Mouse (Mus musculus) MEL (cell line): ENCODE results near the gene Vmn1r88. TPM values are rescaled to one million over a fixed set of nuclear protein-coding genes. Genes with fewer than 3 reads are reported as not detected.

Experiments
- DNase-seq: peaks from one replicate; pipeline ENCODE4 v3.0.0; 2011; ENCODE audit warnings: low read depth, low spot score
- H3K27ac ChIP-seq: 2 replicates; pipeline ENCODE4 v1.5.1; 2012; ENCODE audit warnings: low read depth, mild to moderate bottlenecking, control low read depth, low read length, moderate library complexity; ENCODE audit not compliant: control insufficient read depth
- H3K27me3 ChIP-seq, 2 experiments: fragments of 150-350 bp in 1 of 2; sonication (generic) in 1 of 2; 2 replicates each; pipeline ENCODE4 v1.6.1; 2012; ENCODE audit warnings: low read length in 2 of 2, mild to moderate bottlenecking in 2 of 2, improper control_type of control experiment in 1 of 2, moderate library complexity in 1 of 2; ENCODE audit not compliant: insufficient read depth in 2 of 2, control insufficient read depth in 1 of 2
- H3K36me3 ChIP-seq, 2 experiments: 2 replicates each; pipeline ENCODE4 v1.6.1; 2012 to 2014; ENCODE audit warnings: low read length in 2 of 2, improper control_type of control experiment in 1 of 2, inconsistent platforms in 1 of 2, mild to moderate bottlenecking in 1 of 2; ENCODE audit not compliant: insufficient read depth in 2 of 2, control insufficient read depth in 1 of 2
- H3K4me1 ChIP-seq, 2 experiments: fragments of 150-350 bp in 1 of 2; sonication (generic) in 1 of 2; 2 replicates each; pipeline ENCODE4 v1.6.1; 2012; ENCODE audit warnings: low read length in 2 of 2, improper control_type of control experiment in 1 of 2, mild to moderate bottlenecking in 1 of 2; ENCODE audit not compliant: insufficient read depth in 2 of 2, control insufficient read depth in 1 of 2
- H3K4me3 ChIP-seq, 2 experiments: fragments of 150-350 bp in 1 of 2; sonication (generic) in 1 of 2; 2 replicates each; pipeline ENCODE4 v1.5.1; 2012; ENCODE audit warnings: low read depth in 2 of 2, low read length in 2 of 2, mild to moderate bottlenecking in 2 of 2, moderate library complexity in 2 of 2, control low read depth in 1 of 2, improper control_type of control experiment in 1 of 2; ENCODE audit not compliant: control insufficient read depth in 1 of 2, insufficient read depth in 1 of 2
- H3K79me2 ChIP-seq: 2 replicates; pipeline ENCODE4 v1.6.1; 2012; ENCODE audit warnings: mild to moderate bottlenecking, low read length, moderate library complexity; ENCODE audit not compliant: control insufficient read depth, poor library complexity, insufficient read depth
- H3K9ac ChIP-seq: 2 replicates; pipeline ENCODE4 v1.6.1; 2012; ENCODE audit warnings: low read depth, mild to moderate bottlenecking, control low read depth, low read length, moderate library complexity; ENCODE audit not compliant: control insufficient read depth, poor library complexity, severe bottlenecking
- H3K9me3 ChIP-seq: fragments of 150-350 bp; sonication (generic); replicated peaks from 2 replicates; pipeline ENCODE4 v1.6.1; 2012; ENCODE audit warnings: mild to moderate bottlenecking, low read length, improper control_type of control experiment, moderate library complexity; ENCODE audit not compliant: insufficient read depth
- BHLHE40 ChIP-seq: IDR thresholded peaks from 2 replicates; pipeline ENCODE4 v1.6.1; 2012; ENCODE audit warnings: low read depth, mild to moderate bottlenecking, inconsistent platforms, low read length, improper control_type of control experiment, borderline replicate concordance
- CHD1 ChIP-seq: IDR thresholded peaks from 2 replicates; pipeline ENCODE4 v1.6.1; 2012; ENCODE audit warnings: low read depth, mild to moderate bottlenecking, inconsistent platforms, low read length, improper control_type of control experiment
- CTCF ChIP-seq, 3 experiments: IDR thresholded peaks in 2 of 3; conservative IDR thresholded peaks in 1 of 3; 2 replicates each; pipeline ENCODE4 v1.5.1; 2011 to 2012; ENCODE audit warnings: low read length in 3 of 3, low read depth in 2 of 3, mild to moderate bottlenecking in 2 of 3, improper control_type of control experiment in 1 of 3, inconsistent platforms in 1 of 3, mixed read lengths in 1 of 3, moderate library complexity in 1 of 3; ENCODE audit not compliant: control insufficient read depth in 1 of 3, insufficient read depth in 1 of 3, poor library complexity in 1 of 3, severe bottlenecking in 1 of 3
- E2F4 ChIP-seq: IDR thresholded peaks from 2 replicates; pipeline ENCODE4 v1.6.1; 2011; ENCODE audit warnings: low read depth, low read length, improper control_type of control experiment, borderline replicate concordance
- EP300 ChIP-seq, 2 experiments: IDR thresholded peaks; 2 replicates each; pipeline ENCODE4 v1.6.1; 2011; ENCODE audit warnings: improper control_type of control experiment in 2 of 2, low read length in 2 of 2, low read depth in 1 of 2, mild to moderate bottlenecking in 1 of 2
- GABPA ChIP-seq: IDR thresholded peaks from 2 replicates; pipeline ENCODE4 v1.6.1; 2012; ENCODE audit warnings: low read depth, mild to moderate bottlenecking, inconsistent platforms, low read length, improper control_type of control experiment, moderate library complexity
- JUND ChIP-seq: IDR thresholded peaks from 2 replicates; pipeline ENCODE4 v1.6.1; 2011; ENCODE audit warnings: low read depth, mild to moderate bottlenecking, improper control_type of control experiment, low read length
- KAT2A ChIP-seq: conservative IDR thresholded peaks from 2 replicates; pipeline ENCODE4 v1.6.1; 2012; ENCODE audit warnings: low read depth, low read length, improper control_type of control experiment, inconsistent platforms
- MAX ChIP-seq: IDR thresholded peaks from 2 replicates; pipeline ENCODE4 v1.6.1; 2011; ENCODE audit warnings: low read length, improper control_type of control experiment
- MAZ ChIP-seq: IDR thresholded peaks from 2 replicates; pipeline ENCODE4 v1.6.1; 2012; ENCODE audit warnings: low read depth, mild to moderate bottlenecking, inconsistent platforms, low read length, improper control_type of control experiment
- MEF2A ChIP-seq: IDR thresholded peaks from 2 replicates; pipeline ENCODE4 v1.6.1; 2014; ENCODE audit warnings: low read depth, mild to moderate bottlenecking, inconsistent platforms, low read length, improper control_type of control experiment; ENCODE audit not compliant: poor library complexity, insufficient replicate concordance, severe bottlenecking; ENCODE audit errors: extremely low read depth
- NELFE ChIP-seq: IDR thresholded peaks from 2 replicates; pipeline ENCODE4 v1.6.1; 2011; ENCODE audit warnings: low read depth, low read length, improper control_type of control experiment
- NRF1 ChIP-seq: IDR thresholded peaks from 2 replicates; pipeline ENCODE4 v1.6.1; 2014; ENCODE audit warnings: low read depth, mild to moderate bottlenecking, inconsistent platforms, low read length, improper control_type of control experiment, moderate library complexity; ENCODE audit not compliant: poor library complexity, insufficient read depth, severe bottlenecking
- POLR2AphosphoS2 ChIP-seq: IDR thresholded peaks from 2 replicates; pipeline ENCODE4 v1.6.1; 2011; ENCODE audit warnings: low read length, improper control_type of control experiment
- POLR2AphosphoS5 ChIP-seq: IDR thresholded peaks from 2 replicates; pipeline ENCODE4 v1.6.1; 2012; ENCODE audit warnings: low read depth, borderline replicate concordance, mild to moderate bottlenecking, inconsistent platforms, low read length, moderate library complexity, mixed read lengths
- RCOR1 ChIP-seq: IDR thresholded peaks from 2 replicates; pipeline ENCODE4 v1.6.1; 2012; ENCODE audit warnings: low read depth, mild to moderate bottlenecking, inconsistent platforms, low read length, improper control_type of control experiment
- SIN3A ChIP-seq: IDR thresholded peaks from 2 replicates; pipeline ENCODE4 v1.6.1; 2012; ENCODE audit warnings: low read length, improper control_type of control experiment, inconsistent platforms
- USF1 ChIP-seq: IDR thresholded peaks from 2 replicates; pipeline ENCODE4 v1.6.1; 2014; ENCODE audit warnings: low read depth, mild to moderate bottlenecking, inconsistent platforms, low read length, improper control_type of control experiment, moderate library complexity
- ZC3H11A ChIP-seq: IDR thresholded peaks from 2 replicates; pipeline ENCODE4 v1.6.1; 2012; ENCODE audit warnings: low read depth, mild to moderate bottlenecking, inconsistent platforms, low read length, improper control_type of control experiment
- ZKSCAN1 ChIP-seq: IDR thresholded peaks from 2 replicates; pipeline ENCODE4 v1.6.1; 2012; ENCODE audit warnings: low read depth, mild to moderate bottlenecking, inconsistent platforms, low read length, improper control_type of control experiment, moderate library complexity
- ZMIZ1 ChIP-seq: IDR thresholded peaks from 2 replicates; pipeline ENCODE4 v1.6.1; 2012; ENCODE audit warnings: low read depth, mild to moderate bottlenecking, inconsistent platforms, low read length, improper control_type of control experiment, moderate library complexity
- polyA plus RNA-seq, 2 experiments: library from polyadenylated mRNA; stranded (reverse) in 1 of 2; unstranded in 1 of 2; fragments of >175 nt in 1 of 2; fragments of >200 nt in 1 of 2; gene quantifications; 2 replicates each; pipeline versions ENCODE4 v1.2.1 to v1.2.4; 2012; ENCODE audit warnings: low replicate concordance in 2 of 2, low read depth in 1 of 2; ENCODE audit not compliant: insufficient read length in 2 of 2, insufficient read depth in 1 of 2, missing spikeins in 1 of 2
- total RNA-seq: library from RNA; depleted of rRNA; stranded (reverse); fragments of 300-350 nt; gene quantifications from 2 replicates; pipeline ENCODE4 v1.2.3, GENCODE M21; 2012; rRNA removed

The Vmn1r88 gene
- total and polyA plus RNA-seq, 3 experiments = 0.04 TPM; not detected in 2

DNA sequence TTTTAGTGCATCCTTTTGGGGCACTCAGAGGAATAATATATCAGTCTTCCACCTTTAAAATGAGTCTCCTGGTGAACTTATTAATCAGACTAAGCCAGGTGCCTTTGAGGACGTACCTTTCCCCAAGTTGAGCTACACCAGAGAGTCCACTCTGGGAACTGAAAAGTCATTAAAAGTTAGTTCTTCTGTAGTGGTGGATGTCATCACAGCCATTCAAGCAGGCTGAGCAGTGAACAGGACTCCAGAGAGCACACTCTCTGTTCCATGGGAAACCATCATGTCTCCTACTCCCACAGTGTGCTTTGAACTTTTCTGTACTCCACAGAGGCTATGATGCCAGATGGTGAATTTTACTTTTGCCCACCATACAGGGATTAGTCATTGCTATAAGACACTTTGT, 19.3 kb upstream of the Vmn1r88 start, which contains the start of gene Vmn1r87:
TSS of gene Vmn1r87 (minus strand) at position 101 of the 400 bp plus-strand sequence.
- Histone ChIP-seq H3K4me3 (no peak within 1 kb of the TSS), H3K27me3 (no peaks in the 10 kb centered on the region), H3K9ac (no peak within 1 kb of the TSS), H3K27ac (no peak within 1 kb of the TSS), H3K9me3 (no peaks in the 10 kb centered on the region), H3K79me2 (no peaks in the 10 kb centered on the region), H3K36me3 (no peaks in the 10 kb centered on the region), H3K4me1 (no peaks in the 10 kb centered on the region)
- no peak for TF ChIP-seq JUND
- no peak for TF ChIP-seq USF1
- no peak for TF ChIP-seq E2F4
- no peak for TF ChIP-seq MAZ
- no peak for TF ChIP-seq MAX
- TF ChIP-seq MEF2A = no peak
- TF ChIP-seq CTCF (IDR thresholded peaks at IDR 0.05 in 2 of 3, conservative IDR thresholded peaks at IDR 0.05 in 1 of 3; ENCODE audit: control insufficient read depth in 1 of 3, insufficient read depth in 1 of 3, low read depth in 2 of 3, low read length in 3 of 3, poor library complexity in 1 of 3, severe bottlenecking in 1 of 3) = no peak
- no peak for TF ChIP-seq CHD1
- TF ChIP-seq ZKSCAN1 = no peak
- TF ChIP-seq EP300 (IDR thresholded peaks at IDR 0.05; ENCODE audit: low read depth in 1 of 2, low read length in 2 of 2) = no peak
- no peak for TF ChIP-seq POLR2AphosphoS2
- no peak for TF ChIP-seq ZC3H11A
- no peak for TF ChIP-seq POLR2AphosphoS5
- TF ChIP-seq BHLHE40 = no peak
- TF ChIP-seq RCOR1 = no peak
- no peak for DNase-seq

DNA sequence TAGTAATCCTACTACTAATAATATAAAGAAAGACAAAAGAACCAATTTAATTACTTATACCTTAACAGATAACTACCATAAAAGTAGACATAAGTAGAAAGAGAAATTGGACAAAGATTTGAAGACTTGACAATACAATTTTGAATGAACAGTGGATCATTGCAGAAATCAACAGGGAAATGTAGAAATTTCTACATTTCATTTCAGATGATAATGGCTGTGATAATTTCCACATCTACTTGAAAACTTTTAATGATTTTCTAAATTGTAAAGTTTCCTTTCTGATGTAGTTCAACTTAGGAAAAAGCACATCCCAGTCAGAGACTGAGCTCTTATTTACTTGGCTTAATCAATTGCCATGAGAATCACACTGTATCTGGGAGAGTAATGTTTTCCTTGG, 53.4 kb downstream of the Vmn1r88 start, which contains the start of gene Vmn1r89:
TSS of gene Vmn1r89 (plus strand) at position 301 of the 400 bp plus-strand sequence.
- Histone ChIP-seq H3K79me2 (no peaks in the 10 kb centered on the region), H3K9me3 (no peaks in the 10 kb centered on the region), H3K4me1 (no peaks in the 10 kb centered on the region), H3K36me3 (no peaks in the 10 kb centered on the region), H3K9ac (no peak within 1 kb of the TSS), H3K27ac (no peak within 1 kb of the TSS), H3K4me3 (no peak within 1 kb of the TSS), H3K27me3 (no peaks in the 10 kb centered on the region)
- no peak for DNase-seq
- TF ChIP-seq KAT2A (no peak), NELFE (no peak), NRF1 (no peak), MEF2A (no peak), GABPA (no peak), ZMIZ1 (no peak), MAZ (no peak), SIN3A (no peak)

Other genes starting within 250 kb of the Vmn1r88 start
- gene Rps5, start 237.3 kb upstream of the Vmn1r88 start, total RNA-seq = 3,873 and 4,196 TPM in 2 replicates
- gene Rps5, start 237.3 kb upstream of the Vmn1r88 start, polyA plus RNA-seq = 1,000 to 10,000 TPM in 1 of 2 experiments, 100 to 1,000 TPM in 1; 960 to 2,915 TPM
- 0.89 and 1.0 TPM in 2 replicates for gene Rnf225, start 232.2 kb upstream of the Vmn1r88 start, total RNA-seq
- 1 to 10 TPM in 1 of 2 experiments, not detected in 1; 2.3 TPM for gene Rnf225, start 232.2 kb upstream of the Vmn1r88 start, polyA plus RNA-seq
- gene Zfp324, start 193.7 kb upstream of the Vmn1r88 start, total RNA-seq = 5.9 and 9.9 TPM in 2 replicates
- 1 to 10 TPM in 1 of 2 experiments, not detected in 1; 5.2 TPM for gene Zfp324, start 193.7 kb upstream of the Vmn1r88 start, polyA plus RNA-seq
- gene Zfp446, start 181.7 kb upstream of the Vmn1r88 start, total RNA-seq = 3.4 TPM in 2 replicates
- 1 to 10 TPM in 1 of 2 experiments, not detected in 1; 4.9 TPM for gene Zfp446, start 181.7 kb upstream of the Vmn1r88 start, polyA plus RNA-seq
- not detected in 2 replicates for gene Slc27a5, start 161.4 kb upstream of the Vmn1r88 start, total RNA-seq
- under 1 TPM in 1 of 2 experiments, not detected in 1; 0.13 TPM for gene Slc27a5, start 161.4 kb upstream of the Vmn1r88 start, polyA plus RNA-seq
- gene Trim28, start 160.5 kb upstream of the Vmn1r88 start, total RNA-seq = 605 and 702 TPM in 2 replicates
- 1,000 to 10,000 TPM in 1 of 2 experiments, 100 to 1,000 TPM in 1; 104 to 1,160 TPM for gene Trim28, start 160.5 kb upstream of the Vmn1r88 start, polyA plus RNA-seq
- 15.8 and 16.8 TPM in 2 replicates for gene Zbtb45, start 149.5 kb upstream of the Vmn1r88 start, total RNA-seq
- 10 to 100 TPM in 1 of 2 experiments, not detected in 1; 36.3 TPM for gene Zbtb45, start 149.5 kb upstream of the Vmn1r88 start, polyA plus RNA-seq
- gene Chmp2a, start 124.8 kb upstream of the Vmn1r88 start, total RNA-seq = 94.9 and 100 TPM in 2 replicates
- gene Chmp2a, start 124.8 kb upstream of the Vmn1r88 start, polyA plus RNA-seq = 100 to 1,000 TPM in 1 of 2 experiments, not detected in 1; 180 TPM
- 134 and 148 TPM in 2 replicates for gene Ube2m, start 121.3 kb upstream of the Vmn1r88 start, total RNA-seq
- 100 to 1,000 TPM in 1 of 2 experiments, not detected in 1; 336 TPM for gene Ube2m, start 121.3 kb upstream of the Vmn1r88 start, polyA plus RNA-seq
- 0.77 and 0.85 TPM in 2 replicates for gene Mzf1, start 104.8 kb upstream of the Vmn1r88 start, total RNA-seq
- gene Mzf1, start 104.8 kb upstream of the Vmn1r88 start, polyA plus RNA-seq = 1 to 10 TPM in 1 of 2 experiments, not detected in 1; 2.4 TPM
- not detected in 2 replicates for gene Vmn1r85, start 64.4 kb upstream of the Vmn1r88 start, total RNA-seq
- not detected for gene Vmn1r85, start 64.4 kb upstream of the Vmn1r88 start, polyA plus RNA-seq
- not detected in 2 replicates for gene Vmn1r86, start 39.7 kb upstream of the Vmn1r88 start, total RNA-seq
- gene Vmn1r86, start 39.7 kb upstream of the Vmn1r88 start, polyA plus RNA-seq = not detected
- not detected in 2 replicates for gene Vmn1r87, start 19.4 kb upstream of the Vmn1r88 start, total RNA-seq
- under 1 TPM in 1 of 2 experiments, not detected in 1; 0.01 TPM for gene Vmn1r87, start 19.4 kb upstream of the Vmn1r88 start, polyA plus RNA-seq
- not detected in 2 replicates for gene Vmn1r89, start 53.5 kb downstream of the Vmn1r88 start, total RNA-seq
- not detected for gene Vmn1r89, start 53.5 kb downstream of the Vmn1r88 start, polyA plus RNA-seq
- gene Lig1, start 117.7 kb downstream of the Vmn1r88 start, total RNA-seq = 63.1 and 67.2 TPM in 2 replicates
- gene Lig1, start 117.7 kb downstream of the Vmn1r88 start, polyA plus RNA-seq = 100 to 1,000 TPM; 187 to 570 TPM
- gene Zswim9, start 119.2 kb downstream of the Vmn1r88 start, total RNA-seq = 4.9 and 6.1 TPM in 2 replicates
- gene Zswim9, start 119.2 kb downstream of the Vmn1r88 start, polyA plus RNA-seq = 10 to 100 TPM in 1 of 2 experiments, 1 to 10 TPM in 1; 7.7 to 46.6 TPM
- 0.85 and 1.0 TPM in 2 replicates for gene Pla2g4c, start 165.1 kb downstream of the Vmn1r88 start, total RNA-seq
- gene Pla2g4c, start 165.1 kb downstream of the Vmn1r88 start, polyA plus RNA-seq = 1 to 10 TPM in 1 of 2 experiments, not detected in 1; 2.0 TPM
- not detected in 2 replicates for gene Cabp5, start 238.6 kb downstream of the Vmn1r88 start, total RNA-seq
- not detected for gene Cabp5, start 238.6 kb downstream of the Vmn1r88 start, polyA plus RNA-seq